Mouse (Mus musculus) kidney, adult 2 months (tissue): ENCODE results near the gene Pga5. TPM values are rescaled to one million over a fixed set of nuclear protein-coding genes. Genes with fewer than 3 reads are reported as not detected.

Source experiments
- DNase-seq: peaks from one replicate; pipeline ENCODE4 v3.0.0; 2021
- H3K27ac ChIP-seq: fragments of 200-500 bp; 2 replicates; pipeline ENCODE4 v1.5.1; 2012; ENCODE audit warnings: low read depth, low read length, control low read depth, inconsistent platforms; ENCODE audit not compliant: insufficient read depth
- H3K27me3 ChIP-seq: fragments of 200-500 bp; replicated peaks from 2 replicates; pipeline ENCODE4 v1.6.1; 2012; ENCODE audit warnings: mild to moderate bottlenecking, moderate library complexity, low read length, inconsistent platforms; ENCODE audit not compliant: control insufficient read depth, insufficient read depth
- H3K36me3 ChIP-seq: fragments of 200-500 bp; 2 replicates; pipeline ENCODE4 v1.6.1; 2012; ENCODE audit warnings: mild to moderate bottlenecking, moderate library complexity, low read length, inconsistent platforms; ENCODE audit not compliant: control insufficient read depth, insufficient read depth
- H3K4me1 ChIP-seq: fragments of 200-500 bp; 2 replicates; pipeline ENCODE4 v1.6.1; 2011; ENCODE audit warnings: low read length; ENCODE audit not compliant: control insufficient read depth, insufficient read depth
- H3K4me3 ChIP-seq: fragments of 200-500 bp; 2 replicates; pipeline ENCODE4 v1.5.1; 2011; ENCODE audit warnings: mild to moderate bottlenecking, low read depth, low read length, control low read depth; ENCODE audit not compliant: insufficient read depth
- CTCF ChIP-seq: fragments of 200-500 bp; conservative IDR thresholded peaks from 2 replicates; pipeline ENCODE4 v1.5.1; 2011; ENCODE audit warnings: low read depth, mild to moderate bottlenecking, control low read depth, low read length, moderate library complexity, mixed read lengths; ENCODE audit not compliant: insufficient read depth, insufficient read length
- POLR2A ChIP-seq: fragments of 200-500 bp; IDR thresholded peaks from one replicate; pipeline ENCODE4 v1.6.1; 2011; ENCODE audit warnings: low read depth, low read length, control low read depth
- WGBS: fragments of 180-500 bp; shearing (Covaris S2); methylation state at CpG from one replicate; pipeline ENCODE4 v1.1.7; 2018; 5-methylcytosine and 5-hydroxymethylcytosine counted together
- polyA plus RNA-seq: library from polyadenylated mRNA; depleted of rRNA; stranded (reverse); fragments of >200 nt; gene quantifications from 2 replicates; pipeline ENCODE4 v1.2.3, GENCODE M21; 2012

Pga5 gene
- polyA plus RNA-seq, 1 experiment = 1.0 TPM

DNA sequence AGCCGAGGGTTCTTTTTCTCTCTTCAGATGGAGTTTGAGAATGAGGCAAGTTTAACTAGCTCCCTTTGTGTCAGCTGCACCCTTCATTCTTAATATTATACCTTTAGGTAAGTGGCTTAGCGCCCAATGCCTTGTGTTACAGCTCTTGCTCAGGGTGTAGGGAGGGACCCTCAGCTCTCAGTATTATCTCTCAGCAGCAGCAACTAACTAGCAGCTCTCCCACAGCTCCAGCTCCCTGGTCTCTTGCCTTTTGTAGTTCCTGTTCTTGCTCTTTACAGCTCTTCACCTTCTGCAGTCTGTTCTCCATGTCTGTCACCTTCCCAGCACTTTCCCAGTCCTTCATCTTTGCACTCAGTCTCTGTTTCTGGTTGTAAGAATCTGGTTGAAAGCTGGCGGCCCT, 13.8 kb upstream of the Pga5 start:
- 68% methylated on average over 3 of the region's 3 CpGs for WGBS
- no peak for DNase-seq
- Histone ChIP-seq H3K4me1 (peaks cover 45% of the 10 kb centered on the region), H3K36me3 (no peaks in the 10 kb centered on the region), H3K27ac (peak overlapping the region; percentile 93), H3K4me3 (no peak overlapping the region), H3K27me3 (no peaks in the 10 kb centered on the region)
- TF ChIP-seq POLR2A (no peak), CTCF (no peak)

DNA sequence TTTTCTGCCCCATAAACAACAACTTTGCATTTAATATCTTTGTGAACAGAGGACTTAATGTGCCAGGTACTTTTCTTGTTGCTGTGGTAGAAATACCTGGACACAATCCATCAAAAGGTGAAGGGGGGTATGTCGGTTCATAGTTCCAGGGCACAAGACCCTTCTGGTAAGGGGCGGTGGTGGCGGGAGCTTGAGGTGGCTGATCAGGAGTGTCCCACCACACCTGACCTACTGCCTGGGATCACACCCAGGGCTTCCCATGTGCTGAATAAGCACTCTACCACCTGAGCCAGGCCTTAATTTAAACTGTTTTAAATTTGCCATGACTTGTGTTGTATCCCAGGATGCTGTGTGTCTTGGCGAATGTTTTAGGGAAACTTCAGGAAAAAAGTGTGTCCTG, 13.2 kb upstream of the Pga5 start:
- no peak for TF ChIP-seq CTCF
- no peak for TF ChIP-seq POLR2A
- Histone ChIP-seq H3K36me3 (no peaks in the 10 kb centered on the region), H3K4me3 (no peak overlapping the region), H3K27me3 (no peaks in the 10 kb centered on the region), H3K27ac (peak overlapping the region; percentile 93; the same call in 1 of the 2 replicates), H3K4me1 (peaks cover 45% of the 10 kb centered on the region)
- DNase-seq = no peak
- WGBS = 65% methylated on average over 4 of the region's 4 CpGs

DNA sequence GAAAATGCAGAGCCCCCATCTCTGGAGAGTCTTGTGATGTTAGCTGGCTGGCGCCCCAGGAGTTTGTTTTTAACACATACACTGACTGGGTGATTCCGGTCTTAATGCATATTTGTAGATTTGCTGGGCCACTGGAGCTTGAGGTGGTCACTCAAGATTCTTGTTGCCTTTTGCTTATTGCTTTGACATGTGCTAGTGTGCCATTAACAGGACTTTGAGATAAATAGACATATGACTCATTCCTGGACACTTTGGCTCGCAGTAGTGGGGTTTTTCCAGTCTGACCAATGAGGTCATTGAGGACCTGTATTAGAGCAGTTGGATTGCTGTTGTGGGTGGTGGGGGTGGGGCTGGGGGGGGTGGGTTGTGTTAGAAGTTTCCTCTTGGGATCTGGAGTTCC, 12.5 kb upstream of the Pga5 start:
- Histone ChIP-seq H3K4me3 (no peak overlapping the region), H3K27ac (peak overlapping the region; percentile 93), H3K36me3 (no peaks in the 10 kb centered on the region), H3K27me3 (no peaks in the 10 kb centered on the region), H3K4me1 (peaks cover 40% of the 10 kb centered on the region)
- DNase-seq = peak; percentile 71
- WGBS = 32% methylated on average over 3 of the region's 3 CpGs
- TF ChIP-seq CTCF (no peak), POLR2A (no peak)

DNA sequence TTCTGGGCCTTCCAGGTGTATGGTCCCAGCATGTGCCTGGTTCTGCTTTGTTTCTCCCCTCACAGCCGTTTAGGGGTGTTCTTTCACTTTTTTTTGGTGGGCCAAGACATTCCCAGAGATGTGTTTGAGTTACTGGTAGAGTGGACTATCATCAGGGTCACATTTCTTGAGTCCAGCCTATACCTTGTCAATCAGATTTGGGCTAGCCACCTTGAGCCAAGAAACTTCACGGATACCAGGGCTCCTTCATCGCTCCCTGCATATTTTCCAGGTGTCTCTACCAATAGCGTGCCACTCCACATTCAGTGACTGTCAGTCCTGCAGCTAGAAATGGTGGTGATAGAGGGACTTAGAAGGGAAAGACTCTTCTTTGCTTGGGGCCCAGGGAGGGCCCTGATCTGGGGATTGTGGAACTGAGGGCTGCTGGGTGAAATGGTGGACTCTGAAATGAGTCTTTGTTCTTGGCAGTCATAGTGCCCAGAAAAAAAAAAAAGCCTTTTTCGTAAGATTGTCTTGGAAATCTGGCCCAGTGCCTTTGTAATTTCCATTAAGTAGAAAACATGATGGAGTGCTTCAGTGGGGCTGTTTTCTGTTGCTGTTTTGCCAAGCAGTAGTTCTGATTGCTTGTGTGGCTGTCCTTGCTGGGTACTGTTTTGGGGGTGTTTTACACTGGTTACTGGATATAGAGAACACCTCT, 11.7 kb upstream of the Pga5 start:
- DNase-seq = peak; percentile 70
- peak overlapping the region; percentile 91 for H3K27ac ChIP-seq
- peak overlapping the region; percentile 77 for H3K4me3 ChIP-seq
- 18% methylated on average over 5 of the region's 5 CpGs for WGBS
- peaks cover 46% of the 10 kb centered on the region for H3K4me1 ChIP-seq
- TF ChIP-seq CTCF (no peak), POLR2A (no peak)
- H3K36me3 ChIP-seq = no peaks in the 10 kb centered on the region
- H3K27me3 ChIP-seq = no peaks in the 10 kb centered on the region

DNA sequence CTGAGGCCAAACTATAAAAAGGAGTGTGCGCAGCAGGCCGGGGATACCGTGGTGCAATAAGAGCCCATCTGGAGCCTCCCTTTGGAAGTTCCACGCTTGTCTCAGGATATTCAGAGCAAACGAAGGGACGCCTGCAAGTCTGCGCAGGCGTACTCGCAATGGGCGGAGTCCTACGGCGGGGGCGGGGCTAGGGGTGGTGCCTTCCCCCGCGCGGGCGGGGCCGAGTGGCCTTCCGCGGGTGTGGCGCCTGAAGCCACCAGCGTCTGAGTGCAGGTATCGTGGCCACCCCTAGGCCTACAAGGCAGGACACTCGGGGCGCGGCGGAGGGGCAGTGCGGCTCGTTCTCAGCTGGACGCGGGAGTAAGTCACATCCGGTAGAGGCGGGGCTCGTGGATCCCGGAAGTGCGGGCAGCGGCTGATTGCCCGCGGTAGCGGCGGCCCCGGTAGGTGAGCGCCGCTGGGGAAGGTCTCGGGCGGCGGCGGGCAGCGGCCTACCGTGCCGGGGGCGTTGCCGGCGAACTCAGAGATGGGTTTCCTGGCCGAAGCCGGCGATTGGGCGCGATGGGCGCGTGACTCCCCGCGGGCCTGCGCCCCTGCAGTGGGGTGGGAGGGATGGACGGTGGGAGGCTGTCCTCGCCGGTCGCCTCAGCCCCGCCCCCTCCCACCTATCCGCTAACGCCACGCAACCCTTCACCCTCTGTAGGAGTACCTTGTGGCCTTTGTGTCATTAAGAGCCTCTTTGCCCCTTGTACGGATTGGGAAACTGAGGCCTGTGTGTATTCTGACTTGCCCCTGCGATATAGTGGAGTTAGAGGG, 10.9 kb upstream of the Pga5 start, which contains the start of gene Vps37c:
TSS of gene Vps37c (plus strand) at position 199 of the 816 bp plus-strand sequence.
- peak within 1 kb of the TSS; percentile 91 for H3K27ac ChIP-seq
- DNase-seq = peak; percentile 97
- peaks cover 43% of the 10 kb centered on the region for H3K4me1 ChIP-seq
- WGBS = under 1% methylated on average over 73 of the region's 74 CpGs
- H3K36me3 ChIP-seq = no peaks in the 10 kb centered on the region
- no peaks in the 10 kb centered on the region for H3K27me3 ChIP-seq
- peak within 1 kb of the TSS; percentile 77 for H3K4me3 ChIP-seq
- TF ChIP-seq POLR2A (no peak), CTCF (no peak)

DNA sequence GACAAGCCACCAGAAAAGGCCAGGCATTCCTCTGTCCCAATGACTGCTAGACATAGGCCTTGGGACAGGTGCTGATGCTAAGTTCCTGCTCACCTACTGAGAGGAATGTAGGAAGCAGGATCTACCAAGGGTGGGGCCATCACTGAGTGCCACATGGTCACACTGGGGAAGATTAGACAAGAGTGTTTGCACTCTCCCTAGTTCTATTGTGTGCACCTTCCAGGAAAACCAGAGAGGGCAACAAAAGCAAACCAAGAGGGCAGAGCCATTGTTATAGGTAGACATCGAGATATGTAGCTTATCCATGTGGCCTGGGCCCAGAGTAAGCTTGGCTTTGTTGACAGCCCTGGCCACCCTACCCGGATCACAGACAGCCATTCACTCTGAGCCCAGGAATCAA, 7.9 kb upstream of the Pga5 start:
- Histone ChIP-seq H3K36me3 (no peaks in the 10 kb centered on the region), H3K4me1 (peaks cover 21% of the 10 kb centered on the region), H3K27me3 (no peaks in the 10 kb centered on the region), H3K4me3 (no peak overlapping the region), H3K27ac (no peak overlapping the region)
- no peak for TF ChIP-seq CTCF
- TF ChIP-seq POLR2A = no peak
- DNase-seq = no peak
- 94% methylated on average over 2 of the region's 2 CpGs for WGBS

DNA sequence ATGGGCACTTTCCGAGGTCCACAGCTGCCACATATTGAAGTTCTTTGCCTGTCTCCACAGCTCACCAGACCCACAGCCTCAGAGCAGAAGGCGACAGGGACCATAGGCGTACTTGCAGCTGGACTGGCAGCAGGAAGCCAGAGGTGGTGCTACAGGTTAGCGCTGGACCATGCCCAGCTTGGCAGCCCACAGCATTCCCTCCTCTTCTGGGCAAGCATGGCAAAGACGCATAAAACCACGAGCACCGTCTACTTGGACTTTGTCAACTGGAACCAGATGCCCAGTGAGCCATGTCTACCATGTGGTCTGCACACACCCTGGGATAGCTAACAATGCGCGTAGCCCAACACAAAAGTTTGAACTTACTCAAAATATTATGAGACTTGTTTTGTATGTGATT, 7.2 kb upstream of the Pga5 start:
- TF ChIP-seq POLR2A = no peak
- no peak; the same call in 1 of the 2 replicates for TF ChIP-seq CTCF
- H3K27me3 ChIP-seq = no peaks in the 10 kb centered on the region
- WGBS = 43% methylated on average over 9 of the region's 9 CpGs
- no peaks in the 10 kb centered on the region for H3K36me3 ChIP-seq
- no peak overlapping the region for H3K4me3 ChIP-seq
- DNase-seq = peak; percentile 91
- 0 out of 2 replicates have a peak overlapping the region, but pooled peaks have one; percentile 7 for H3K27ac ChIP-seq
- H3K4me1 ChIP-seq = peaks cover 19% of the 10 kb centered on the region
